Mouse (Mus musculus): ENCODE results near the gene 4930519P11Rik.

- TF ChIP-seq CTCF (IDR thresholded peaks at IDR 0.05; ENCODE audit: low read depth, low read length) (no peak), POLR2AphosphoS5 (IDR thresholded peaks at IDR 0.05; ENCODE audit: insufficient replicate concordance, low read depth, low read length) (no peak)
Measured at GRCm38 (mm10) chr2:154632203-154632780, 19.1 kb upstream of the 4930519P11Rik start.
